ENCODE assay signal across 7 mouse cellular contexts in the genomic region with DNA sequence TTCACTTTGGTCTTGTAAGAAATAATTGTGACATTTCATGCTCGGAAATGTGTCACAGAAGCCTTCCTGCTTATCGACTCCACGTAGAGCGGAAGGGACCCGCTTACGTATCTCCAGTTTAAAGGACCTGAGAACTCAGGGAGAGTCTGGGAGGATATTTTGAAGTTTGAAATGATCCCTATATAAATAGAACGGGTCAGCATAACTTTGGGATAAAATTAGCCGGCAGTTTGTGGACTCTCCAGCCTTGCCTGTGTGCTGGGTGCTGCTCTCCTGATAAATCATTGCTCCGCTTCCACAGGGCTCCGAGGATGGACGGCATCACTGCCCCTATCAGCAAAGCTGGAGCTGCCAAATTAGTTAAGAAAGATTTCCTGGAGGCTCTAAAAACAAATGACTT. TPM values are rescaled to one million over a fixed set of nuclear protein-coding genes. Genes with fewer than 3 reads are reported as not detected.
DNase-seq lines count a peak whose midpoint lies in the region; ATAC-seq lines count a peak whose summit lies in the region.

No protein-coding gene starts in this region.

- peak; percentile 62; the same call in 1 of the 2 replicates for ATAC-seq in common myeloid progenitor, adult 5-6 weeks (replicated peaks; ENCODE audit: low read depth, poor library complexity, severe bottlenecking)
- no peak for ATAC-seq in embryonic facial prominence, embryonic 13.5 days (ENCODE audit: insufficient number of reproducible peaks, insufficient read depth, low FRiP score, low TSS enrichment, low read depth)
- no peak for ATAC-seq in liver, embryonic 13.5 days (ENCODE audit: low read depth)

- peaks cover 8% of the 10 kb centered on the region; the same call in 1 of the 2 replicates for H3K4me1 ChIP-seq in embryonic facial prominence, embryonic 13.5 days
- peaks cover 10% of the 10 kb centered on the region; the same call in 1 of the 2 replicates for H3K4me1 ChIP-seq in liver, embryonic 13.5 days (replicated peaks)

- peak overlapping the region; percentile 32 for H3K4me3 ChIP-seq in embryonic facial prominence, embryonic 13.5 days
- H3K4me3 ChIP-seq in liver, embryonic 13.5 days (replicated peaks), result peak overlapping the region; percentile 37

- peaks cover 14% of the 10 kb centered on the region for H3K27me3 ChIP-seq in embryonic facial prominence, embryonic 13.5 days
- peaks cover 11% of the 10 kb centered on the region; the same call in 1 of the 2 replicates for H3K27me3 ChIP-seq in liver, embryonic 13.5 days

- WGBS in embryonic facial prominence, embryonic 13.5 days, result 6% methylated on average over 11 of the region's 11 CpGs
- 13% methylated on average over 11 of the region's 11 CpGs for WGBS in liver, embryonic 13.5 days (ENCODE audit: insufficient replicate concordance)

- peak; percentile 39 for DNase-seq in heart, postnatal 4 days
- DNase-seq in liver, embryonic 13.5 days, result no peak
- no peak for DNase-seq in frontal cortex, postnatal 36 days (ENCODE audit: low spot score in 2 of 2)
- no peak for DNase-seq in urinary bladder, adult 18-20 months (ENCODE audit: low spot score in 2 of 2)
- DNase-seq in retina, postnatal 1 day, result no peak

- H3K9me3 ChIP-seq in embryonic facial prominence, embryonic 13.5 days, result no peaks in the 10 kb centered on the region
- no peaks in the 10 kb centered on the region for H3K9me3 ChIP-seq in liver, embryonic 13.5 days (replicated peaks)

- peak overlapping the region; percentile 51 for H3K9ac ChIP-seq in embryonic facial prominence, embryonic 13.5 days
- H3K9ac ChIP-seq in liver, embryonic 13.5 days, result no peak overlapping the region

- peak overlapping the region; percentile 3; the same call in 1 of the 2 replicates for H3K27ac ChIP-seq in embryonic facial prominence, embryonic 13.5 days
- peak overlapping the region; percentile 40 for H3K27ac ChIP-seq in liver, embryonic 13.5 days

- H3K36me3 ChIP-seq in embryonic facial prominence, embryonic 13.5 days, result no peaks in the 10 kb centered on the region
- H3K36me3 ChIP-seq in liver, embryonic 13.5 days, result no peaks in the 10 kb centered on the region

- peak overlapping the region; percentile 56 for H3K4me2 ChIP-seq in embryonic facial prominence, embryonic 13.5 days
- H3K4me2 ChIP-seq in liver, embryonic 13.5 days, result peak overlapping the region; percentile 40

RNA-seq across cellular contexts. Expression of a gene that starts 7.1 kb away (rescaled TPM):
- total RNA-seq in common myeloid progenitor, adult 5-6 weeks (2017), result not detected in 2 replicates
- 19.6 and 23.9 TPM in 2 replicates for polyA plus RNA-seq in embryonic facial prominence, embryonic 13.5 days (2015; fragmentation: Nextera tagmentation; extraction: Ambion mirVana)
- total RNA-seq in heart, postnatal 4 days (2021), result 10 to 100 TPM; 10.6 to 15.5 TPM
- polyA plus RNA-seq in liver, embryonic 13.5 days (2015; fragmentation: Nextera tagmentation; extraction: Ambion mirVana), result 12.3 and 15.4 TPM in 2 replicates

Comparison
In these comparisons a context has a peak if more than half of its experiments do, and no peak if none do; other contexts are left out.
1. RNA of a gene that starts 7.1 kb away (total RNA-seq): 10.6 to 15.5 TPM in heart, postnatal 4 days; not detected in common myeloid progenitor, adult 5-6 weeks; every median in the first group is over 10 times any median in the second.